Mouse (Mus musculus): Measurements from ENCODE around the gene Dusp12. TPM values are rescaled to one million over a fixed set of nuclear protein-coding genes. Genes with fewer than 3 reads are reported as not detected.

The Dusp12 gene
- 39.5 and 40.5 TPM in 2 replicates for polyA plus RNA-seq (2015; fragmentation: Nextera tagmentation; extraction: Ambion mirVana)

GRCm38 (mm10) chr1:170884978-170885561, at the start of gene Dusp12, which contains the start of gene Gm26620:
TSS of gene Dusp12 (minus strand) at chr1:170885540.
TSS of gene Gm26620 (plus strand) at chr1:170885065.
- WGBS = under 1% methylated on average over 46 of the region's 46 CpGs
- peak; percentile 96 for ATAC-seq (ENCODE audit: low FRiP score, low TSS enrichment)

DNA sequence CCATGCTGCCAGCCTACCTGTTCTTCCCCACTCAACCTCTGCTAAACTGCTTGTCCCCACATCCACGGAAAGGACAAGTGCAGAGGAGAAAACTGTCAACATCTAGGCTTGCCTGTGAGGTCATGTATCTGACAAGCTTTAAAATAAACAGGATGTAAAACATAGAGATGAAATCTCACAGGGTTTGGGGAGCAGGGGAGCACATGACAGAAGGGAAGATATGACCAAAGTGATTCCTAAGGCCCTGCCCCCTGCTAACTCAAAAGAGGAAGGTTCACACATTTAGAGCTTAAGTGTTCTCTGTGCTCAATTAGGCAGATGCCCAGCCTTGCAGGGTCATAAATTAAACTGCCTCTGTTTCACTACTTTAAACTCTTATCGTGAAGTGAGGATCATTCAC, 49.0 kb upstream of the Dusp12 start:
- no peak for ATAC-seq (ENCODE audit: low FRiP score, low TSS enrichment)
- Histone ChIP-seq H3K27ac (ENCODE audit: low read length) (no peak overlapping the region), H3K9me3 (ENCODE audit: low read length) (no peaks in the 10 kb centered on the region), H3K27me3 (ENCODE audit: insufficient read depth, low read length) (no peaks in the 10 kb centered on the region), H3K36me3 (ENCODE audit: insufficient read depth, low read length) (no peaks in the 10 kb centered on the region), H3K9ac (replicated peaks; ENCODE audit: low read length) (no peak overlapping the region), H3K4me2 (replicated peaks; ENCODE audit: low read depth, low read length) (no peak overlapping the region), H3K4me3 (ENCODE audit: low read length) (no peak overlapping the region), H3K4me1 (ENCODE audit: insufficient read depth, low read length) (no peaks in the 10 kb centered on the region)
- 36% methylated on average over 2 of the region's 2 CpGs for WGBS

More at GRCm38 (mm10) chr1:170884978-170885561, at the start of gene Dusp12, which contains the start of gene Gm26620:
- Histone ChIP-seq H3K27ac (ENCODE audit: low read length) (peak within 1 kb of the TSS; percentile 90), H3K9ac (replicated peaks; ENCODE audit: low read length) (peak within 1 kb of the TSS; percentile 91), H3K4me3 (ENCODE audit: low read length) (peak within 1 kb of the TSS; percentile 87), H3K27me3 (ENCODE audit: insufficient read depth, low read length) (no peaks in the 10 kb centered on the region), H3K4me1 (ENCODE audit: insufficient read depth, low read length) (peaks cover 8% of the 10 kb centered on the region; the same call in 1 of the 2 replicates), H3K36me3 (ENCODE audit: insufficient read depth, low read length) (peaks cover 18% of the 10 kb centered on the region; the same call in 1 of the 2 replicates), H3K9me3 (ENCODE audit: low read length) (no peaks in the 10 kb centered on the region), H3K4me2 (replicated peaks; ENCODE audit: low read depth, low read length) (peak within 1 kb of the TSS; percentile 94)

DNA sequence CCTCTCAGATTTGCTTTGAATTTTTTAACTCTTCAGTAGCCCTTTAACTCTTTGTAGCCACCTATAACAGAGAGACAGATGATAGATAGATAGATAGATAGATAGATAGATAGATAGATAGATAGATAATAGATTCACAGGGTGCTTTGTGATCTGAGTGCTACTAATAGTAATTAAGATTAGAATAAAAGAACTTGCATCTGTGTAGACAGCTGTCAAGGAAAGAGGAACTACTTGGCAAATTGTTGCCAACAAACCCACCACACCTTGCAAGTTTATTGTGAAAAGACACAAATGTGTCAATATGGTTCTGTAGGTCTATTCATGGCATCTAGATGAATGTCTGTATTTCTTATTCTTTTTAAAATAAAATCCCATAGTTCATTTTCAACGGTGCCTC, 48.6 kb upstream of the Dusp12 start:
- no peak for ATAC-seq (ENCODE audit: low FRiP score, low TSS enrichment)
- WGBS = 94% methylated on average over 1 of the region's 1 CpGs
- Histone ChIP-seq H3K4me2 (replicated peaks; ENCODE audit: low read depth, low read length) (no peak overlapping the region), H3K36me3 (ENCODE audit: insufficient read depth, low read length) (no peaks in the 10 kb centered on the region), H3K27ac (ENCODE audit: low read length) (no peak overlapping the region), H3K27me3 (ENCODE audit: insufficient read depth, low read length) (no peaks in the 10 kb centered on the region), H3K4me3 (ENCODE audit: low read length) (no peak overlapping the region), H3K4me1 (ENCODE audit: insufficient read depth, low read length) (no peaks in the 10 kb centered on the region), H3K9ac (replicated peaks; ENCODE audit: low read length) (no peak overlapping the region), H3K9me3 (ENCODE audit: low read length) (no peaks in the 10 kb centered on the region)

GRCm38 (mm10) chr1:170933386-170933920, 48.1 kb upstream of the Dusp12 start:
- ATAC-seq (ENCODE audit: low FRiP score, low TSS enrichment) = no peak
- no peak overlapping the region for H3K4me2 ChIP-seq (replicated peaks; ENCODE audit: low read depth, low read length)

DNA sequence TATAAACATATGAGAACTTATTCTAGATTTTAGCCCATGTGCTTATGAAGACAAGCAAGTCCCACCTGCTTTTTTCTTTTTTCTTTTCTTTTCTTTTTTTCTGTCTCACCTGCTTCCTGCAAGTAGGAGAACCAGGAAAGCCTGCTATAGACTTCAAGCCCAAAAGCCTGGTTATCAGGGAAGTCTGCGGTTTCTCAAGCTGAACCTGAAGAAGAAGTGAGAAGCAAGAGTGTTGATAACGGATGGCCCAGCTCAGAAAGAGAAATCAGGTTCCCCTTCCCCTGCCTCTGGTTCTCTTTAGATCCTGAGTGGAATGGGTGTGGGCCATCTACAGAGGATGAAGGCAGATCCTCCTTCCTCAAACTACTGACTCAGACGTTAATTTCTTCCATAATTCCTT, 46.7 kb upstream of the Dusp12 start:
- no peak for ATAC-seq (ENCODE audit: low FRiP score, low TSS enrichment)
- Histone ChIP-seq H3K9me3 (ENCODE audit: low read length) (no peaks in the 10 kb centered on the region), H3K27ac (ENCODE audit: low read length) (no peak overlapping the region), H3K36me3 (ENCODE audit: insufficient read depth, low read length) (no peaks in the 10 kb centered on the region), H3K4me1 (ENCODE audit: insufficient read depth, low read length) (no peaks in the 10 kb centered on the region), H3K4me2 (replicated peaks; ENCODE audit: low read depth, low read length) (no peak overlapping the region), H3K4me3 (ENCODE audit: low read length) (no peak overlapping the region), H3K9ac (replicated peaks; ENCODE audit: low read length) (no peak overlapping the region), H3K27me3 (ENCODE audit: insufficient read depth, low read length) (no peaks in the 10 kb centered on the region)
- WGBS = 82% methylated on average over 3 of the region's 3 CpGs

More at GRCm38 (mm10) chr1:170933386-170933920, 48.1 kb upstream of the Dusp12 start:
- Histone ChIP-seq H3K9me3 (ENCODE audit: low read length) (no peaks in the 10 kb centered on the region), H3K27me3 (ENCODE audit: insufficient read depth, low read length) (no peaks in the 10 kb centered on the region), H3K36me3 (ENCODE audit: insufficient read depth, low read length) (no peaks in the 10 kb centered on the region), H3K4me1 (ENCODE audit: insufficient read depth, low read length) (no peaks in the 10 kb centered on the region), H3K9ac (replicated peaks; ENCODE audit: low read length) (no peak overlapping the region), H3K4me3 (ENCODE audit: low read length) (no peak overlapping the region), H3K27ac (ENCODE audit: low read length) (no peak overlapping the region)
- WGBS = 59% methylated on average over 6 of the region's 6 CpGs

DNA sequence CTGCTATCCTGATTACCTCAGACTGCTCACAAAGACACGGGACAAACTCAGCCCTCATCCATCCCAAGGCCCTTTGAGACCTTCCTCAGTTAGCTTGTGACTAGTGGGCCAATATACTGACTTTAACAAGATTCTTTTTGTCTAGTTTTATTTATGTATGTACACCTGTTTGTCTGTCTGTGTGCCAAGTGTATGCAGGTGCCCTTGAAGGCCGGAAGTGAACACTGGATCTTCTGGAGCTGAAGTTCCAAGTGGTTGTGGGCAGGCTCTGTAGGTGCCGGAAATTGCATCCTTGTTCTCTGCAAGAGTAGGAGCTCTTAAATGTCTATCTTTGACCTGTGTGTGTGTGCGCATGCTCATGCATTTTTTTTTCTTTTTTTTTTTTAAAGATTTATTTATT, 43.9 kb upstream of the Dusp12 start:
- WGBS = 86% methylated on average over 4 of the region's 4 CpGs
- no peak overlapping the region for H3K4me3 ChIP-seq (ENCODE audit: low read length)

DNA sequence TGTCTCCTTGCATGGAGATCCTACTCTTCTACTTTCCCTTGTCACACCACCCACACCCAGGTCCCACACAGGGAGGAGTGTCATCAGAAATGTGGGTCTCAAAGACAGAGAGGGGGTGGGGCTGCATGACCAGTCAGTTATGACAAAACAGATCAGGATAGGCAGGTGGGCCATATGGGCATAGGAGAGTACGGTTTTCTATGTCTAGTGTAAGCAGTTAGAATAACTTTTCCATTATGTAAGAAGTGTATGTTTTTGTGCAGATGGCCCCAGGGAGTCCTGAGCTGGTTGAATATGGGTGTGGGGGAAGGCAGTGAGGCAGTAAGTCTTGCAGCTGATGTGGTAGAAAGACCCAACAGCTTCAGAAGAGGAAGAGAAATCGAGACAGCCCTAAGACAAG, 43.1 kb upstream of the Dusp12 start:
- no peak overlapping the region for H3K27ac ChIP-seq (ENCODE audit: low read length)
- no peaks in the 10 kb centered on the region for H3K9me3 ChIP-seq (ENCODE audit: low read length)
- no peak overlapping the region for H3K4me3 ChIP-seq (ENCODE audit: low read length)
- no peaks in the 10 kb centered on the region for H3K36me3 ChIP-seq (ENCODE audit: insufficient read depth, low read length)
- ATAC-seq (ENCODE audit: low FRiP score, low TSS enrichment) = no peak
- no peaks in the 10 kb centered on the region for H3K4me1 ChIP-seq (ENCODE audit: insufficient read depth, low read length)
- H3K27me3 ChIP-seq (ENCODE audit: insufficient read depth, low read length) = no peaks in the 10 kb centered on the region
- 81% methylated on average over 2 of the region's 2 CpGs for WGBS
- H3K4me2 ChIP-seq (replicated peaks; ENCODE audit: low read depth, low read length) = no peak overlapping the region
- H3K9ac ChIP-seq (replicated peaks; ENCODE audit: low read length) = no peak overlapping the region

More for the DNA sequence above, 43.9 kb upstream of the Dusp12 start:
- no peak for ATAC-seq (ENCODE audit: low FRiP score, low TSS enrichment)
- Histone ChIP-seq H3K36me3 (ENCODE audit: insufficient read depth, low read length) (no peaks in the 10 kb centered on the region), H3K9ac (replicated peaks; ENCODE audit: low read length) (no peak overlapping the region), H3K27me3 (ENCODE audit: insufficient read depth, low read length) (no peaks in the 10 kb centered on the region), H3K9me3 (ENCODE audit: low read length) (no peaks in the 10 kb centered on the region), H3K4me1 (ENCODE audit: insufficient read depth, low read length) (no peaks in the 10 kb centered on the region), H3K4me2 (replicated peaks; ENCODE audit: low read depth, low read length) (no peak overlapping the region), H3K27ac (ENCODE audit: low read length) (no peak overlapping the region)

GRCm38 (mm10) chr1:170927378-170927777, 42.0 kb upstream of the Dusp12 start, which contains the start of gene Fcrla:
TSS of gene Fcrla (minus strand) at chr1:170927583.
- Histone ChIP-seq H3K4me3 (ENCODE audit: low read length) (no peak within 1 kb of the TSS), H3K9me3 (ENCODE audit: low read length) (no peaks in the 10 kb centered on the region), H3K9ac (replicated peaks; ENCODE audit: low read length) (no peak within 1 kb of the TSS), H3K27ac (ENCODE audit: low read length) (no peak within 1 kb of the TSS), H3K27me3 (ENCODE audit: insufficient read depth, low read length) (no peaks in the 10 kb centered on the region), H3K4me1 (ENCODE audit: insufficient read depth, low read length) (no peaks in the 10 kb centered on the region), H3K4me2 (replicated peaks; ENCODE audit: low read depth, low read length) (no peak within 1 kb of the TSS), H3K36me3 (ENCODE audit: insufficient read depth, low read length) (no peaks in the 10 kb centered on the region)
- 88% methylated on average over 3 of the region's 3 CpGs for WGBS
- no peak for ATAC-seq (ENCODE audit: low FRiP score, low TSS enrichment)

DNA sequence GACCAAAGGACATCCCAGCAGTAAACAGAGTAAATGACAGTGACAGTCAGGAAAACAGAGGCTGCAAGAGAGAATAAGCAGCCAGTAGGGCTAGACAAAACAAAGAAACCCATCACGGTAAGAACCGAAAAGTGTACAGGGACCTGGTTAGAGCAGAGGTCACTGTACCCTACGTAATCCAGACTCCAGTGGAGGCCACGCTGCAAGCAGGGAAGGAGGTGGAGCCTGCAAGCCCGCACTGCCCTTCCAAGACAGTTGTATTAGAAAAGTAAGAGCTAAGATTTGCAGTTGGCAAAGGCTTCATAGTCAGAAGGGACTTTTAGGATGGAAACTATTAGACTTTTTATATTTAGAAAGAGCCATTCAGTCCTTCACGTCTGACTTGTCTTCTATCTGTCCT, 41.6 kb upstream of the Dusp12 start:
- no peak for ATAC-seq (ENCODE audit: low FRiP score, low TSS enrichment)
- H3K4me2 ChIP-seq (replicated peaks; ENCODE audit: low read depth, low read length) = no peak overlapping the region

DNA sequence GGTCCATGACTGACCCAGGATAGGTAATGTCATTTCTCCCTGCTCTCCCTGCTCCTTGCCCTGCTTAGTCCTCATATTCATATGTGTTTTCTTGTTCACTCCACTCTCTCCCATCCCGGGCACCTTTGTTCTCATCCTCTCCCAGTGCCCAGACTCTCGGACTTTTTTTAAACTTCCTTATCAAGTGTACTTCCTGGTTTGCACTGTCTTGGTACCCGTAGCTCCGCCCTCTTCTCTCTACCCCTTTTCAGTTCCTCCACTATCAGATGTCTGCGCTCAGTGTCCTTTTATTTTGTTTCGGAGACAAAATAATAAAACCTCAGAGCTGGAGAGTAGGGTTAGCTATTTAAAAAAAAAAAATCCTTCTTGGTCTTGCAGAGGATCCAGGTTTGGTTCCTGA, 39.1 kb upstream of the Dusp12 start:
- Histone ChIP-seq H3K9ac (replicated peaks; ENCODE audit: low read length) (no peak overlapping the region), H3K27ac (ENCODE audit: low read length) (no peak overlapping the region), H3K9me3 (ENCODE audit: low read length) (no peaks in the 10 kb centered on the region), H3K4me3 (ENCODE audit: low read length) (no peak overlapping the region), H3K27me3 (ENCODE audit: insufficient read depth, low read length) (no peaks in the 10 kb centered on the region), H3K36me3 (ENCODE audit: insufficient read depth, low read length) (no peaks in the 10 kb centered on the region), H3K4me1 (ENCODE audit: insufficient read depth, low read length) (no peaks in the 10 kb centered on the region), H3K4me2 (replicated peaks; ENCODE audit: low read depth, low read length) (no peak overlapping the region)
- WGBS = 72% methylated on average over 6 of the region's 6 CpGs
- ATAC-seq (ENCODE audit: low FRiP score, low TSS enrichment) = no peak

More for the DNA sequence above, 41.6 kb upstream of the Dusp12 start:
- Histone ChIP-seq H3K4me3 (ENCODE audit: low read length) (no peak overlapping the region), H3K9ac (replicated peaks; ENCODE audit: low read length) (no peak overlapping the region), H3K27me3 (ENCODE audit: insufficient read depth, low read length) (no peaks in the 10 kb centered on the region), H3K9me3 (ENCODE audit: low read length) (no peaks in the 10 kb centered on the region), H3K36me3 (ENCODE audit: insufficient read depth, low read length) (no peaks in the 10 kb centered on the region), H3K4me1 (ENCODE audit: insufficient read depth, low read length) (no peaks in the 10 kb centered on the region), H3K27ac (ENCODE audit: low read length) (no peak overlapping the region)
- 50% methylated on average over 6 of the region's 6 CpGs for WGBS

Data from kidney, embryonic 16.5 days (tissue).